Mouse (Mus musculus) heart, postnatal 36 days (tissue): Measurements from ENCODE around the gene Tspo2. TPM values are rescaled to one million over a fixed set of nuclear protein-coding genes. Genes with fewer than 3 reads are reported as not detected.
"Not testable (repeated sequence)": the region's sequence is repeated elsewhere in the genome, so short reads cannot be mapped to it uniquely, and the experiment has no call there.

Experiments
- DNase-seq, 2 experiments: peaks; one replicate each; pipeline ENCODE4 v3.0.0; 2021 to 2022
- intact Hi-C: fragments of 180-260 bp; cut with DNase I; formaldehyde crosslinking; loops from one replicate; pipeline ENCODE4 v1.15.1; 2025
- total RNA-seq, 2 experiments: library from RNA; stranded (reverse); gene quantifications; 2 replicates each; pipeline ENCODE4 v1.2.3; 2021

Tspo2 gene
- under 1 TPM; 0.27 to 0.64 TPM for total RNA-seq

- intact Hi-C loops: no loop called here
- no peak for DNase-seq
These were observed at the start of gene Tspo2 for GRCm38 (mm10) chr17:48451353-48451675. Gene Tspo2 (minus strand): TSS chr17:48451522.

- intact Hi-C loops: no loop called here
- DNase-seq: peak; percentile 34 to 43
These were observed 49.6 kb upstream of the Tspo2 start for GRCm38 (mm10) chr17:48500846-48501445.

DNA sequence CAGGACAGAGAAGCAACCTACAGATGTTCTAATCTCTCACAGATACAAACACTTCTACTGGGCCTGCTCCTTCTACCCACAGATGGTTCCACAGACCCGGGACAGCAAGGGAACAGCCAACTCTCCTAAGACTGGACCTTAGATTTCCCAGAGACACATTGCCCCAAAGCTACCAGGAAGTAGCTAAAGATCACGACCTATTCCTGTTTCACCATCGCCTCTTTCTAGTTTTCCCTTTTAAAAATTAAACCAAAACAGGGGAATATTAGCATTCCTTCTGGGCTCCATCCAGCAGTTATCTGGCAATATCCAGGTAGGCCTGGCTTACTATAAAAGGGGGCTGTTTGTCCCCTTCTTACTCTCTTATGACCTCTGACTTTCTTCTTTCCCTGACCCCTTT, 46.7 kb upstream of the Tspo2 start:
- intact Hi-C loops: no loop called here
- DNase-seq: no peak

- intact Hi-C loops: no loop called here
- DNase-seq: no peak
These were observed 42.7 kb upstream of the Tspo2 start for GRCm38 (mm10) chr17:48493986-48494385.

DNA sequence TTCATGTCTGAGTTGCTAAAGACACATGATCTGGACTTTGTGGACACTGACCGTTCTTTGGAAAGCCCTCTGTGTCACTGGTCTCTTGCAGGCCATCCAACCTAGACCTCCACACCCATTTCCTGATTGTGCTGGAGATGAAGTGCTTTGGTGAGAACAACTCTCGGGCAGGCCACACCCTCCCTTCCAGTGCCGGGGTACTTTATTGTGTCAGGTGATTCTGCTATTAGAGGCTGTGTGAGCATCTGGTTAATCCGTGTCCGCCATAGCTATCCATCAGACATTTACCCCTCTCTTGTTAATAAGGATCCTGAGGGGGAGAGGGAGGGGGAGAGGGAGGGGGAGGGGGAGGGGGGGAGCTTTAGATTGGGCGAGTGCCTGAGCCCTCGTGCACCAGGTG, 42.3 kb upstream of the Tspo2 start:
- intact Hi-C loops: no loop called here
- DNase-seq: no peak

DNA sequence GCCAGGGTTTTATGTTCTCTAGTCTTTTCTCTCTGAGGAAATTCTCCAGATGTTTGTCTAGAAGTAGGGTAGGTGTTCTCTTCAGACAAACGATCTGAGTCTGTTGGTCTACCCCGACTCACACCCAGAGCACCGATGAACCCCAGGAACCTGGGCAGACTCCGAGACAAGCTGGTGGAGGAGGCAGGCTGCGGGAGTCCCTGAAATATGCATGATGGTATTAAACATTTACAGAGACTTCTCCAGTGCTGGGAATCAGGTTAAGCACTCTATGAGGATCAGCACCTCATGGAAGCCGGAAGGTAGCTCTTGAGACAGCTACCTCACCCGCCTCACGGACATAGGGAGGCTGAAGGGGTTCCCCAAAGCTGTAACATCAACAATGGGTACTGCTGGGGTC, 41.3 kb upstream of the Tspo2 start:
- DNase-seq: no peak
- intact Hi-C loops: no loop called here

- intact Hi-C loops: no loop called here
- no peak for DNase-seq
These were observed 38.1 kb upstream of the Tspo2 start for GRCm38 (mm10) chr17:48489466-48489865.

DNA sequence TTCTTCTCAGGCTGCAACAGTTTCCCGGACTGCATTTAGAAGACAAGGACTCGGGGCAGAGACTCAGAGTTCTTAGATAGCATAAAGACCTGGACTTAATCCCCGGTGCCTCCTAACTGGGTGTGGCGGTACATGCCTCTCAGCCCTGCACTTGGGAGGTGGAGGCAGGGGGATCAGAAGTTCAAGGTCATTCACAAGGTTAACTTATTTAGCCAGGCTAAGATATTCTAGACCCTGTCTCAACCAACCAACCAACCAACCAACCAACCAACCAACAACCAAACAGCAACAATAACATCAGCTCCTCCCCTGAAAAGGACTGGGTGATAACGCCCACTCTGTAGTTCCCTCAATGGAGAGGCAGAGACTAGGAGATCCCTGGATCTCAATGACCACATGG, 32.9 kb upstream of the Tspo2 start:
- DNase-seq: no peak
- intact Hi-C loops: no loop called here

DNA sequence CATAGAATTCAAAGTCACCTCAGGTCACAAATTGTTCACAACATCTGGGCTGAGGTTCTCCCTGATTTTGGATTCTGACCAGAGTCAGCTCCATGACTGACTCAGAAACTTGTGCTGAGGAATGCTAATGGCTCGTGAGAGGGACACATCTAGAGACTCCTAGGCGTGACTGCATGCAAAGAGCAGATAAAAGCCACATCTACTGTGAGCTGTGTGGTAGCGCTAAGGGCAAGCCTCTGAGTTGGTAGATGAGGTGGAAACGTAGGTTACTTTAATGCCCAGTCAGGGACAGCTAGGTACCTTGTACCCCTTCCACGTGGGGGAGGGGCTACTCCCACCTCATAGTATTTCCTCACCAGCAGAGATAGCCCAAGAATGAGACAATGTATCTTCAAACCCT, 32.4 kb upstream of the Tspo2 start:
- intact Hi-C loops: no loop called here
- DNase-seq: no peak

- intact Hi-C loops: no loop called here
- DNase-seq: no peak
These were observed 28.6 kb upstream of the Tspo2 start for GRCm38 (mm10) chr17:48479952-48480351.

- DNase-seq: no peak
- intact Hi-C loops: no loop called here
These were observed 24.1 kb upstream of the Tspo2 start for GRCm38 (mm10) chr17:48475444-48475843.

GRCm38 (mm10) chr17:48474282-48474681, 23.0 kb upstream of the Tspo2 start:
- intact Hi-C loops: not testable (repeated sequence)
- DNase-seq: peak in 1 of 2 experiments; percentile 18

GRCm38 (mm10) chr17:48467395-48468231, 16.3 kb upstream of the Tspo2 start:
- intact Hi-C loops: loop anchor here (1.0 to 10.0 kb wide), 5 partner anchors 51 to 933 kb away; no protein-coding TSS in a partner anchor

DNA sequence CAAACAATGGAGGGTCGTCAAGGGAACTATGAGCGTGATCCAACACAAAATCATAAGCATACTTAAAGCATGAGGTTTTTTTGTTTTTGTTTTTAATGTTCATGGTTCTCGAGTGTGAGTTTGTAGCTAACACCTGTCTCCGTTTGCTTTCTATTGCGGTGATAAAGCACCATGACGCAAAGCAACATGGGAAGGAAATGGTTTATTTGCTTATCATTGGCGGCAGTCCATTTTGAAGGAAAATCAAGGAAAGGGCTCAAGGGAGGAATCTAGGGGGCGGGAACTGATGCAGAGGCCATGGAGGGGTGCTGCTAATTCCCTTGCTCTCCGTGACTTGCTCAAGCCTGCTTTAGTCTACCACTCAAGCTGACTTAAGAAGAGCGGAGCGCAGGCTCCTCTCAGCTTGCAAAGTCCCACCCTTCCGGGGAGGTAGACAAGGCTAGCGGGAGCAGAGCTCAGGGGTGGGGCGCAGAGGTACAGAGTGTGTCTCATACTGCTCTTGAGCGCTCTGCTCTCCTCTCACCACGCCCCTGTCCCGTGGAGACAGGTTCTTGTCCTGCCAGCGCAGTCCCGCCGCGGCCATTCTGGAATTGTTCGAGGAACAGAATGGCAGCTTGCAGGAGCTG, 15.6 kb upstream of the Tspo2 start:
- intact Hi-C loops: loop anchor here (1.0 to 10.0 kb wide), 5 partner anchors 50 to 934 kb away; no protein-coding TSS in a partner anchor
- DNase-seq: peak in 1 of 2 experiments; percentile 4

More at GRCm38 (mm10) chr17:48467395-48468231, 16.3 kb upstream of the Tspo2 start:
- DNase-seq: peak; percentile 85 to 90

DNA sequence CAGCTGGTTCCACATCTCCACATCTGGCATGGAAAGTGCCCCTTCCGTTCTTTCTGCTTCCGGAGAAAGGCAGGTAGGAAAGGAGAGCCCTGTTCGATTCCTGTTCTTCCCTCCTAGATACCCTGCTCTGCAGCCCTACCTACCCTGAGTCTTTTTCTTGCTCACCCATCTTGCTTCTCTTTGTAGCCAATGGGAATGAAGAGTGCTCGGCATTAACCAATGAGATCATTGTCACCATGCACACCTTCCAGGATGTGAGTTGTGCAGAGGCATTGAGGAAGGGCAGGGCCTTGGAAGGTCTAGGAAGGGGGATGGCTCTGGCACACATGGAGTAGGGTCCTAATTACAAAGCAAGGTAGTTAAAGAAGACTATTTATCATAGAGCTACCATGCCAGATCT, 12.1 kb upstream of the Tspo2 start:
- intact Hi-C loops: loop anchor here (10.0 kb wide), 1 partner anchor 721 kb away; no protein-coding TSS in a partner anchor
- DNase-seq: no peak

DNA sequence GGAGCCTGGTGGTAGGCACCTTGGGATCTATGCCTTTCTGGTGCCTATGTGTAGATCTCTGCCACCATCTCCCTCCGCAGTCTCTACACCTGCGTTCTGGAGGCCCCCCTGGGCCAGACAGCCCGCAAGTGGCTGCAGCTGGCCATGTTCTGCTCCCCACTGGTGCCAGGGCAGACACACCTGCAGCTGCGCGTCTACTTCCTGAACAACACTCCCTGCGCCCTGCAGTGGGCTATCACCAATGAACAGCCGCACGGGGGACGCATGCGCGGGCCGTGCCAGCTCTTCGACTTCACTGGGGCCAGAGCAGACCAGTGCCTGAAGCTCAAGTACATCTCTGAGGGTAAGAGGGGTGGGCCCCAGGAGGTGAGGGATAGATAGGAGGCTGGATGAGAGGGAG, 10.8 kb upstream of the Tspo2 start:
- intact Hi-C loops: loop anchor here (10.0 kb wide), 1 partner anchor 723 kb away; no protein-coding TSS in a partner anchor
- DNase-seq: no peak

DNA sequence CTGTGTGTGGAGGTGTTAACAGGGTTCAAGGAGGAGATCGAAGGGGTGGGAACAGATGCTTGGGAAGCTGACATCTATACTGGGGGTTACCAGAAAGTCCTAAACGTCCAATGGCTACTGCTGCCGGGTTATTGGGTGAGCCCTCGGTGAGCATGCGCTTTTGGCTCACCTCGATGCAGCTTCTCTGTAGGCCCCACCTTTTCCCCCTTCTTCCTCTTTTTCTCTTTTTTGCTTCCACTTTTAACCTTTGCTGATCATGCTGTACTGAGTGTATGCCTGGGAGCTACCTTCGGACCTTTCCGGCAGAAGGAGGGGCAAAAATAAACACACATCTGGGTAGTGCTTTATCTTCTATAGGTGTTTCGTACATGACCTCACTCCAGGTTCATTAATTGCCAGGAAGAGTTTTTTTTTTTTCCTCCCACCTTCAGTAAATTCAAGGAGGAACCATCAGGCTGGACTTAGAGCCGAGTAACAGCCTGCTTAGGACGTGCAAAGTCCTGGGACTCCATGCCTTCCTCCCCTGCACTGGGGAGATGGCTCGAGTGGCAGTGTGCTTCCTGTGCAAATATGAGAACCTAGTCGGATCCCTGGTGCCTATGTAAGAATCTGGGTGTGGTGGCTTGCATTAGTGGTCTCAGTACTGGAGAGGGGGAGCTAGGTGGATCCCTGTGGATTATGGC, 6.8 kb upstream of the Tspo2 start:
- intact Hi-C loops: no loop called here
- no peak for DNase-seq

DNA sequence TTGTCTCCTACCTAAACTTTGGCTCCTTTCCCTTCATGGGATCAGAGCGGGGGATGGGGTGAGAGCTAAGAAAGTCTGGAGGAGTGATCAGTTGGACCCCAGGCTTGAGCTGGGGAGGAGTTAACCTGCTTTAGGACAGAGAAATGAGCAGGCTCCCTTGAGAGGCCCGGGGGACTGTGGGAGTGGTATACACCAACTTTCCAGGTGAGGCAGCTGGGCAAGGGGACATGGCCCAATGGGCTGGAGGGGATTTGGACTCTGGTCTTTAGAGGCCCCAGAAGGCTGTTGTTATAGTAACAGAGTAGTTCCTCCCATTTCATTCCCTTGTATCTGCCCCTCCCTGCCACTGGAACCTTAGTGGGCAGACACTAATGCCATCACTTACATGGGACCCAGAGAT, 4.6 kb upstream of the Tspo2 start:
- intact Hi-C loops: no loop called here
- no peak for DNase-seq

DNA sequence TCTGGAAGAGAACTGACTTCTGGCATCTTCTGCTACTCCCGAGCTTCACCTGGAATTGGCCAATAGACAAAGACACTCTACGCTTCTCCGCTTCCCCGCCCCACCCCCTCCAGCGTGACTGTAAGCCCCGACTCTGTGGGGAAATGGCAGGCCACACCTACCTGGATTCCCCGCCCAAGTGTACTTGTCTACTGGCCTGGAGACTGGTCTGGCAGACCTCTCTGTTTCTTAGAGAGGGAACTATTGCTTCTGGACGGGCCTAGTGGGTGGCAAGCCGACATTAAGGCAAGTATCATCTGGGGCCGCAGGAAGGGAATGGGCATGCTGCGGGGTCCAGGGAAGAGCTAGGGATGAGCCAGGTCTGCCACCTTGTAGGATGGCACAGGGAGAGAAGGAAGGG, 3.4 kb upstream of the Tspo2 start, which contains the start of gene Unc5cl:
TSS of gene Unc5cl (plus strand) at position 214 of the 400 bp plus-strand sequence.
- DNase-seq: no peak
- intact Hi-C loops: no loop called here

- no peak for DNase-seq
- intact Hi-C loops: no loop called here
These were observed 2.9 kb upstream of the Tspo2 start for GRCm38 (mm10) chr17:48454190-48454589.

DNA sequence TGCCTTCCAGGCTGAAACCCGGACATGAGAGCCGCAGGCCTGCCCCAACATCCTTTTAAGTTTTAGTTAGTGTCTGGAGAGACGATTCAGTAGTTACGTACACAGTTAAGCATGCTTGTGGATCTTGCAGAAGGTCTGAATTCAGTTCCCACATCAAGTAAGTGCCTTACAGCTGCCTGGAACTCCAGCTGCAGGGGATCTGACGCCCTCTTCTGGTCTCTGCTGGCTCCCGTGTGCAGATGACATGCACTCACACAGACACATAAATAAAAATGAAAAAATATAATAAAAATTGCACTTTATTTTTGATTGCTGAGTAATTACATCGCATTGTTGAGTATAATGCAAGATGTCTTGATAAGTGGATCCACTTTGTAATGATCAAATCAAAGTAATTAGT, 2.2 kb upstream of the Tspo2 start:
- DNase-seq: no peak
- intact Hi-C loops: no loop called here
